Mouse (Mus musculus) brain, embryonic 14.5 days (tissue): ENCODE results near the gene Pld4.

Experiments
- CTCF ChIP-seq: fragments of 200-500 bp; IDR thresholded peaks from 2 replicates; pipeline ENCODE4 v1.5.1; 2012; ENCODE audit warnings: inconsistent platforms, mild to moderate bottlenecking, moderate library complexity, borderline replicate concordance; ENCODE audit not compliant: insufficient read depth, insufficient read length; ENCODE audit errors: extremely low read depth
- POLR2A ChIP-seq: fragments of 200-500 bp; IDR thresholded peaks from 2 replicates; pipeline ENCODE4 v1.6.1; 2012; ENCODE audit warnings: mild to moderate bottlenecking, inconsistent platforms, borderline replicate concordance; ENCODE audit not compliant: poor library complexity, insufficient read depth, insufficient read length, severe bottlenecking; ENCODE audit errors: extremely low read depth

- TF ChIP-seq CTCF (peak; percentile 89), POLR2A (no peak)
These were observed 17.1 kb upstream of the Pld4 start for GRCm38 (mm10) chr12:112743168-112743975.
